Mouse (Mus musculus): ENCODE results near the gene Ddx17.

- TF ChIP-seq CTCF (IDR thresholded peaks at IDR 0.05; ENCODE audit: low read depth) (no peak), EP300 (IDR thresholded peaks at IDR 0.05; ENCODE audit: low read depth) (no peak)
Observed at GRCm38 (mm10) chr15:79547289-79547820, 814 bp upstream of the Ddx17 start.

Measured in heart, postnatal 0 days (tissue).